Comparison of ENCODE assay signal across 9 mouse cellular contexts in genomic region chr8:70729808-70730475, GRCm38 (mm10). TPM values are rescaled to one million over a fixed set of nuclear protein-coding genes. Genes with fewer than 3 reads are reported as not detected.
DNase-seq lines count a peak whose midpoint lies in the region; ATAC-seq and TF ChIP-seq lines count a peak whose summit lies in the region.
"Had no signal": no experiment of that assay in that cellular context is flagged by ENCODE, and none has a peak within 500 bp of the region (broad histone marks: within the 10 kb centered on the region; RNA-seq: fewer than 3 reads in every experiment).

No protein-coding gene starts in this region.

- no peak overlapping the region for H3K9ac ChIP-seq in heart, adult 2 months (ENCODE audit: low read depth, low read length)
- peak overlapping the region; percentile 55 for H3K9ac ChIP-seq in ES-Bruce4 (ENCODE audit: low read depth, poor library complexity, severe bottlenecking)
- H3K9ac ChIP-seq in liver, postnatal 0 days (replicated peaks), result 0 out of 2 replicates have a peak overlapping the region, but pooled peaks have one; percentile 46

- DNase-seq in heart, adult 2 months, result peak; percentile 25 to 33
- no peak for DNase-seq in heart, adult 8-10 months (ENCODE audit: low spot score)
- DNase-seq in forelimb bud, embryonic 11.5 days (ENCODE audit: low read depth, low spot score), result peak; percentile 21
- DNase-seq in liver, postnatal 0 days, result peak; percentile 64
- DNase-seq in ovary, postnatal 36 days (ENCODE audit: low spot score), result no peak
- no peak for DNase-seq in yolk sac, embryonic 10.5 days (ENCODE audit: low spot score)

- peak; percentile 43; the same call in 1 of the 2 replicates for ATAC-seq in liver, postnatal 0 days

- no peak for TF ChIP-seq EP300 in heart, adult 2 months (IDR thresholded peaks at IDR 0.05; ENCODE audit: insufficient read depth, low read depth, low read length)
- TF ChIP-seq EP300 in ES-Bruce4 (IDR thresholded peaks at IDR 0.05; ENCODE audit: insufficient read depth, low read depth, low read length), result no peak
- TF ChIP-seq EP300 in liver, postnatal 0 days (IDR thresholded peaks at IDR 0.05; ENCODE audit: low read depth), result no peak

- H3K36me3 ChIP-seq in heart, adult 2 months (ENCODE audit: control insufficient read depth, insufficient read depth, low read length), result no peaks in the 10 kb centered on the region
- H3K36me3 ChIP-seq in ES-Bruce4 (ENCODE audit: control insufficient read depth, insufficient read depth, low read length, poor library complexity, severe bottlenecking), result no peaks in the 10 kb centered on the region
- H3K36me3 ChIP-seq in liver, postnatal 0 days (replicated peaks; ENCODE audit: insufficient read depth, low read length), result no peaks in the 10 kb centered on the region
- no peaks in the 10 kb centered on the region for H3K36me3 ChIP-seq in small intestine, adult 2 months (ENCODE audit: control insufficient read depth, insufficient read depth, low read length)

- H3K27ac ChIP-seq in heart, adult 2 months, result no peak overlapping the region
- no peak overlapping the region for H3K27ac ChIP-seq in ES-Bruce4 (ENCODE audit: insufficient read depth, low read length)
- H3K27ac ChIP-seq in liver, postnatal 0 days (ENCODE audit: low read depth), result no peak overlapping the region
- no peak overlapping the region for H3K27ac ChIP-seq in small intestine, adult 2 months (ENCODE audit: insufficient read depth, low read depth, low read length)

- 5% methylated on average over 34 of the region's 34 CpGs for WGBS in heart, adult 2 months
- 2% methylated on average over 34 of the region's 34 CpGs for WGBS in liver, postnatal 0 days (ENCODE audit: insufficient replicate concordance)
- WGBS in small intestine, adult 2 months, result 3% methylated on average over 34 of the region's 34 CpGs

- H3K79me2 ChIP-seq in heart, adult 2 months (replicated peaks; ENCODE audit: control insufficient read depth, insufficient read depth, low read length), result no peaks in the 10 kb centered on the region

- no peaks in the 10 kb centered on the region for H3K9me3 ChIP-seq in ES-Bruce4 (replicated peaks; ENCODE audit: control insufficient read depth, insufficient read depth, low read length, poor library complexity, severe bottlenecking)
- H3K9me3 ChIP-seq in liver, postnatal 0 days (ENCODE audit: low read length), result no peaks in the 10 kb centered on the region

- H3K4me1 ChIP-seq in heart, adult 2 months (ENCODE audit: control insufficient read depth, insufficient read depth, low read length), result no peaks in the 10 kb centered on the region
- peaks cover 4% of the 10 kb centered on the region for H3K4me1 ChIP-seq in ES-Bruce4 (ENCODE audit: control insufficient read depth, insufficient read depth, low read length)
- H3K4me1 ChIP-seq in liver, postnatal 0 days (ENCODE audit: insufficient read depth), result peaks cover 7% of the 10 kb centered on the region
- peaks cover 6% of the 10 kb centered on the region; the same call in 1 of the 2 replicates for H3K4me1 ChIP-seq in small intestine, adult 2 months (ENCODE audit: control insufficient read depth, insufficient read depth, insufficient read length, low read length)

- no peak for TF ChIP-seq POLR2A in heart, adult 2 months (IDR thresholded peaks at IDR 0.05; ENCODE audit: insufficient read depth, low read depth, low read length)
- no peak for TF ChIP-seq POLR2A in ES-Bruce4 (IDR thresholded peaks at IDR 0.05; ENCODE audit: insufficient read depth, low read length)
- TF ChIP-seq POLR2A in small intestine, adult 2 months (IDR thresholded peaks at IDR 0.05; ENCODE audit: low read depth, low read length), result no peak

- peak overlapping the region; percentile 65 for H3K4me2 ChIP-seq in liver, postnatal 0 days (ENCODE audit: low read depth, low read length)

- H3K4me3 ChIP-seq in heart, adult 2 months, result peak overlapping the region; percentile 8; the same call in 1 of the 2 replicates
- H3K4me3 ChIP-seq in ES-Bruce4 (ENCODE audit: low read depth, low read length), result peak overlapping the region; percentile 54
- H3K4me3 ChIP-seq in liver, postnatal 0 days (ENCODE audit: low read depth, low read length), result peak overlapping the region; percentile 39
- peak overlapping the region; percentile 39 for H3K4me3 ChIP-seq in small intestine, adult 2 months (ENCODE audit: low read depth, low read length)

- H3K27me3 ChIP-seq in heart, adult 2 months (ENCODE audit: control insufficient read depth, insufficient read depth, low read length), result no peaks in the 10 kb centered on the region
- H3K27me3 ChIP-seq in ES-Bruce4 (ENCODE audit: control insufficient read depth, insufficient read depth, low read length, poor library complexity, severe bottlenecking), result no peaks in the 10 kb centered on the region
- peaks cover 16% of the 10 kb centered on the region; the same call in 1 of the 2 replicates for H3K27me3 ChIP-seq in liver, postnatal 0 days (ENCODE audit: insufficient read depth, low read length)
- H3K27me3 ChIP-seq in small intestine, adult 2 months (ENCODE audit: control insufficient read depth, insufficient read depth, low read length), result peaks cover 3% of the 10 kb centered on the region; the same call in 1 of the 2 replicates
- H3K27me3 ChIP-seq: Patski had no signal

- intact Hi-C loops in heart, adult 2 months (cut with DNase I), result no loop called here

- TF ChIP-seq CTCF in heart, adult 2 months (IDR thresholded peaks at IDR 0.05), result peak; percentile 55
- TF ChIP-seq CTCF in ES-Bruce4 (IDR thresholded peaks at IDR 0.05; ENCODE audit: low read depth, low read length), result no peak
- peak; percentile 59 for TF ChIP-seq CTCF in liver, postnatal 0 days (IDR thresholded peaks at IDR 0.05; ENCODE audit: low read depth)
- TF ChIP-seq CTCF in small intestine, adult 2 months (IDR thresholded peaks at IDR 0.05; ENCODE audit: extremely low read depth, insufficient read length, insufficient replicate concordance, low read depth, low read length), result peak; percentile 46; the same call in 1 of the 2 replicates

RNA-seq across cellular contexts. Expression of gene Pde4c, which starts 6.4 kb away (rescaled TPM):
- total RNA-seq in heart, adult 2 months (2021), result 1 to 10 TPM; 2.3 to 2.7 TPM
- 10.8 and 11.0 TPM in 2 replicates for polyA plus RNA-seq in heart, adult 2 months (2012; rRNA removed)
- total RNA-seq in heart, adult 8-10 months (2022), result 1 to 10 TPM; 1.8 to 3.7 (median 2.4) TPM
- 1.9 and 2.3 TPM in 2 replicates for polyA plus RNA-seq in ES-Bruce4 (2011; ENCODE audit: insufficient read depth, insufficient read length, low read depth, missing spikeins)
- polyA plus RNA-seq in liver, postnatal 0 days (2015; fragmentation: Nextera tagmentation; extraction: Ambion mirVana), result 1.6 and 1.8 TPM in 2 replicates
- polyA plus RNA-seq in small intestine, adult 2 months (2012; rRNA removed), result 6.5 and 6.8 TPM in 2 replicates

RNA-seq across cellular contexts. Expression of gene Gm3336, which starts 11.6 kb away (rescaled TPM):
- total RNA-seq in heart, adult 2 months (2021), result not detected
- polyA plus RNA-seq in heart, adult 2 months (2012; rRNA removed), result not detected in 2 replicates
- not detected for total RNA-seq in heart, adult 8-10 months (2022)
- polyA plus RNA-seq in ES-Bruce4 (2011; ENCODE audit: insufficient read depth, insufficient read length, low read depth, missing spikeins), result 0.99 and 2.5 TPM in 2 replicates
- 0.22 and 0.25 TPM in 2 replicates for polyA plus RNA-seq in liver, postnatal 0 days (2015; fragmentation: Nextera tagmentation; extraction: Ambion mirVana)
- 42.0 and 73.6 TPM in 2 replicates for polyA plus RNA-seq in small intestine, adult 2 months (2012; rRNA removed)

RNA-seq across cellular contexts. Expression of gene Rab3a, which starts 24.5 kb away (rescaled TPM):
- 10 to 100 TPM; 46.5 to 48.0 TPM for total RNA-seq in heart, adult 2 months (2021)
- polyA plus RNA-seq in heart, adult 2 months (2012; rRNA removed), result 89.1 and 117 TPM in 2 replicates
- 10 to 100 TPM; 46.3 to 60.7 (median 50.6) TPM for total RNA-seq in heart, adult 8-10 months (2022)
- 6.2 and 6.3 TPM in 2 replicates for polyA plus RNA-seq in ES-Bruce4 (2011; ENCODE audit: insufficient read depth, insufficient read length, low read depth, missing spikeins)
- 3.2 and 3.3 TPM in 2 replicates for polyA plus RNA-seq in liver, postnatal 0 days (2015; fragmentation: Nextera tagmentation; extraction: Ambion mirVana)
- 14.9 and 26.3 TPM in 2 replicates for polyA plus RNA-seq in small intestine, adult 2 months (2012; rRNA removed)

RNA-seq across cellular contexts. Expression of gene Iqcn, which starts 26.7 kb away (rescaled TPM):
- not detected for total RNA-seq in heart, adult 2 months (2021)
- polyA plus RNA-seq in heart, adult 2 months (2012; rRNA removed), result 0.06 and 0.12 TPM in 2 replicates
- under 1 TPM in 1 of 4 experiments, not detected in 3; 0.06 TPM for total RNA-seq in heart, adult 8-10 months (2022)
- not detected in 2 replicates for polyA plus RNA-seq in ES-Bruce4 (2011; ENCODE audit: insufficient read depth, insufficient read length, low read depth, missing spikeins)
- 0.02 TPM in 1 of 2 replicates, not detected in the other for polyA plus RNA-seq in liver, postnatal 0 days (2015; fragmentation: Nextera tagmentation; extraction: Ambion mirVana)
- 0.03 and 0.05 TPM in 2 replicates for polyA plus RNA-seq in small intestine, adult 2 months (2012; rRNA removed)

RNA-seq across cellular contexts. Expression of gene Mpv17l2, which starts 30.8 kb away (rescaled TPM):
- 10 to 100 TPM; 21.7 to 29.1 TPM for total RNA-seq in heart, adult 2 months (2021)
- polyA plus RNA-seq in heart, adult 2 months (2012; rRNA removed), result 30.0 and 32.2 TPM in 2 replicates
- total RNA-seq in heart, adult 8-10 months (2022), result 10 to 100 TPM; 23.2 to 32.5 (median 27.7) TPM
- 17.7 and 19.1 TPM in 2 replicates for polyA plus RNA-seq in ES-Bruce4 (2011; ENCODE audit: insufficient read depth, insufficient read length, low read depth, missing spikeins)
- 36.3 and 39.9 TPM in 2 replicates for polyA plus RNA-seq in liver, postnatal 0 days (2015; fragmentation: Nextera tagmentation; extraction: Ambion mirVana)
- 190 and 222 TPM in 2 replicates for polyA plus RNA-seq in small intestine, adult 2 months (2012; rRNA removed)

Comparison
In these comparisons a context has a peak if more than half of its experiments do, and no peak if none do; other contexts are left out.
1. DNase-seq: peak in heart, adult 2 months (2 of 2), forelimb bud, embryonic 11.5 days (single experiment) and liver, postnatal 0 days (single experiment); none in heart, adult 8-10 months (single experiment), ovary, postnatal 36 days (single experiment) and yolk sac, embryonic 10.5 days (single experiment).
2. RNA of gene Gm3336, which starts 11.6 kb away (polyA plus RNA-seq): 42.0 to 73.6 TPM in small intestine, adult 2 months; 0.99 to 2.5 TPM in ES-Bruce4, 0.22 to 0.25 TPM in liver, postnatal 0 days and not detected in heart, adult 2 months; every median in the first group is over 10 times any median in the second.
3. Peak in every context shown above with its lines, with median percentiles within 50 percentile points of each other: H3K4me3 ChIP-seq.